Mouse (Mus musculus) neutrophil, adult 59 days (primary cell): ENCODE data around the gene Cald1. TPM values are rescaled to one million over a fixed set of nuclear protein-coding genes. Genes with fewer than 3 reads are reported as not detected.

Source experiments
- total RNA-seq, 2 experiments: library from RNA; stranded (reverse); gene quantifications; 1 replicate in 1 of 2; 2 replicates in 1 of 2; pipeline ENCODE4 v1.2.4; 2023

Gene Cald1
- total RNA-seq = under 1 TPM; 0.29 to 0.35 TPM

GRCm38 (mm10) chr6:34598121-34599065 is at the start of gene Cald1:
Gene Cald1 (plus strand): TSS chr6:34598500.

GRCm38 (mm10) chr6:34780231-34780942 is 182.1 kb downstream of the Cald1 start, which contains the start of gene Agbl3:
Gene Agbl3 (plus strand): TSS chr6:34780432.

Other genes with a start within 250 kb of the Cald1 start
- not detected for gene Akr1b8, start 244.4 kb upstream of the Cald1 start, total RNA-seq
- 10 to 100 TPM in 1 of 2 experiments, 1 to 10 TPM in 1; 9.0 to 15.2 TPM for gene Akr1b10, start 214.3 kb upstream of the Cald1 start, total RNA-seq
- gene Akr1b7, start 186.2 kb upstream of the Cald1 start, total RNA-seq = under 1 TPM in 1 of 2 experiments, not detected in 1; 0.29 TPM
- 10 to 100 TPM; 10.9 to 15.1 TPM for gene Bpgm, start 122.3 kb upstream of the Cald1 start, total RNA-seq
- gene Agbl3, start 181.9 kb downstream of the Cald1 start, total RNA-seq = 1 to 10 TPM in 1 of 2 experiments, under 1 TPM in 1; 0.68 to 1.4 TPM